Mouse (Mus musculus) myocyte (in vitro differentiated cells): ENCODE measurements at regions not wholly inside any gene's neighbourhood (a gene's known extent, or its start where the extent isn't known, plus 50 kb on each side); places are given as distances from the start of the nearest gene placed in this dataset.

Experiments used
- MYOD1 ChIP-seq, 3 experiments: IDR thresholded peaks; one replicate each; pipeline ENCODE4 v1.6.1; 2011; ENCODE audit warnings: control low read depth in 2 of 3, low read depth in 2 of 3, mild to moderate bottlenecking in 2 of 3, moderate library complexity in 1 of 3; ENCODE audit not compliant: insufficient read length in 2 of 3, control insufficient read depth in 1 of 3
- TCF12 ChIP-seq: IDR thresholded peaks from one replicate; pipeline ENCODE4 v1.6.1; 2011; ENCODE audit warnings: mild to moderate bottlenecking, control low read depth; ENCODE audit not compliant: poor library complexity, insufficient read depth, severe bottlenecking

DNA sequence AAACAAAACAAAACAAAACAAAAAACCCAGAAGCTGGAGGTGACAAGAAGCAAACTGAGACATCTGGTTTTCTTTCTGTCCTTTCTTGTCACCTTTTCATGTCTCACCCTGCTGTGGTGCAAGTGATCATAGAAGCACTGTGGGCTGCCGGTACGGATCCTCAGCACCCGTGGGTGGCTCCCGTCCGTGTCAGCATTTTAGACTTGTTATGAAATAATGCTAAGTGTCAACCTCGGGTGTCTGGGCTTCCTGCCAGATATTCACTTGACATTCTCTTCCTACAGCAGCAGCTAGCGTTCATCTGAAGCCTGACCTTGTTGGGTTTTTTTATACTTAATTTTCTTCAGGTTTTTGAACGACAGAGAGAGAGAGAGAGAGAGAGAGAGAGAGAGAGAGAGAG lies 404.7 kb downstream of the Pla2g4a start:
- TF ChIP-seq TCF12 (no peak), MYOD1 (IDR thresholded peaks at IDR 0.05; ENCODE audit: control insufficient read depth in 1 of 3, insufficient read length in 2 of 3, low read depth in 2 of 3) (no peak)
